Comparison of ENCODE assay signal across 13 mouse cellular contexts in genomic region chr10:76865936-76866335, GRCm38 (mm10).
"Had no signal": no experiment of that assay in that cellular context is flagged by ENCODE, and none has a peak within 500 bp of the region (broad histone marks: within the 10 kb centered on the region; RNA-seq: fewer than 3 reads in every experiment).

No protein-coding gene starts in this region.

- DNase-seq: gastrocnemius, adult 2 months; gastrocnemius, postnatal 10 days; gastrocnemius, postnatal 25 days; heart, adult 2 months; heart, postnatal 10 days; heart, postnatal 4 days; kidney, adult 11 months; kidney, adult 2 months; kidney, adult 9 months; kidney, postnatal 14 days; kidney, postnatal 36 days; liver; liver, embryonic 13.5 days had no signal
